Mouse (Mus musculus): ENCODE data around the gene Otulin.

DNA sequence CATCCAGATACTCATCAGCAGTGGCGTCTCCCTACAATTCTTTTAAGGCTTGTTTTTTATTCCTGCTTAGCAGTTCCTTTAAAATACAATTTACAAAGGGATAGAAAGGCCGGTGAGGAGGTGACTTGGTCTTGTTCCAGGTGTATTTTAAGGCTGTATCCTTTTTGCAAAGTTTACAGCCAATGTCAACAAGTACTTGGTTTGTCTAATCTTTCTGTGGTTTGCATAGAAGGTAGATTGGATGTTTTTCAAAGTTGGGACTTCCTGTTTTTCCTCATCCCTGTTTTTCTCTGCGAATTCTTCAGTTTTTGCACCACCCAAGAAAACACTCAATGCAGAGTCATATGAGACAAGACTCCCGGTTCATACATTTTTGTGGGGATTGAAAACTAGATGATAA is 101.6 kb downstream of the Otulin start:
- TF ChIP-seq CTCF (conservative IDR thresholded peaks at IDR 0.05; ENCODE audit: insufficient read depth, insufficient read length, low read depth, low read length) = no peak
- no peak for TF ChIP-seq POLR2A (IDR thresholded peaks at IDR 0.05; ENCODE audit: low read depth, low read length)

All from kidney, adult 2 months (tissue).